Mouse (Mus musculus): ENCODE data around the gene Ggcx. TPM values are rescaled to one million over a fixed set of nuclear protein-coding genes. Genes with fewer than 3 reads are reported as not detected.

Gene Ggcx
- polyA plus RNA-seq (2015; fragmentation: Nextera tagmentation; extraction: Ambion mirVana): 27.7 and 32.1 TPM in 2 replicates

GRCm38 (mm10) chr6:72414076-72414756 is at the start of gene Ggcx:
TSS of gene Ggcx (plus strand) at chr6:72414308.
- H3K27ac ChIP-seq: peak within 1 kb of the TSS; percentile 66
- peak; percentile 93 for ATAC-seq (replicated peaks; ENCODE audit: insufficient number of reproducible peaks, insufficient read depth, low FRiP score, low read depth)
- no peaks in the 10 kb centered on the region for H3K27me3 ChIP-seq
- peaks cover 22% of the 10 kb centered on the region for H3K4me1 ChIP-seq (replicated peaks)
- peak within 1 kb of the TSS; percentile 78 for H3K4me2 ChIP-seq
- peak within 1 kb of the TSS; percentile 87 for H3K9ac ChIP-seq
- WGBS: 1% methylated on average over 33 of the region's 33 CpGs
- peaks cover 16% of the 10 kb centered on the region for H3K36me3 ChIP-seq
- peak within 1 kb of the TSS; percentile 78 for H3K4me3 ChIP-seq
- H3K9me3 ChIP-seq (replicated peaks): no peaks in the 10 kb centered on the region

DNA sequence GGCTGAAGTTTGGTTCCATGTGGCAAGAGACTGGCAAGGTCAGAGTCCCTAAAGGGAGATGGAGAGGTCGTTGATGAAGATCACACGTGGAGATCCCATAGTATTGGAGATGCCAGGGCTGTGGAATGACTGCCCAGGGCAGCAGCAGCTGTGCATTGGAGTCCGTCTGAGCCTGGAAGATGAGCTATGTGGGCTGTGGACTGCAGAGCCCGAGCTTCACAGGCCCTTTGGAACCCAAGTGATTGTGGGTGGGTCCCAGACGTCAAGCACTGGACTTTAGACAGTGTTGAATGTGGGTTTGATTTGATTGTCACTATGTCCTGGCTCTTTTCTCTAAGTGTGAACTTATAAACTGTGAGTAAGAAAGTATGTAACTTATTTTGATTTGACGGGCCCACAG is 49.1 kb upstream of the Ggcx start:
- H3K4me1 ChIP-seq (replicated peaks): peaks cover 28% of the 10 kb centered on the region
- no peak overlapping the region for H3K27ac ChIP-seq
- H3K27me3 ChIP-seq: no peaks in the 10 kb centered on the region
- no peak overlapping the region for H3K4me2 ChIP-seq
- ATAC-seq (replicated peaks; ENCODE audit: insufficient number of reproducible peaks, insufficient read depth, low FRiP score, low read depth): no peak
- no peaks in the 10 kb centered on the region for H3K9me3 ChIP-seq (replicated peaks)
- peaks cover 11% of the 10 kb centered on the region; the same call in 1 of the 2 replicates for H3K36me3 ChIP-seq
- no peak overlapping the region for H3K4me3 ChIP-seq
- WGBS: 69% methylated on average over 6 of the region's 6 CpGs
- no peak overlapping the region for H3K9ac ChIP-seq

DNA sequence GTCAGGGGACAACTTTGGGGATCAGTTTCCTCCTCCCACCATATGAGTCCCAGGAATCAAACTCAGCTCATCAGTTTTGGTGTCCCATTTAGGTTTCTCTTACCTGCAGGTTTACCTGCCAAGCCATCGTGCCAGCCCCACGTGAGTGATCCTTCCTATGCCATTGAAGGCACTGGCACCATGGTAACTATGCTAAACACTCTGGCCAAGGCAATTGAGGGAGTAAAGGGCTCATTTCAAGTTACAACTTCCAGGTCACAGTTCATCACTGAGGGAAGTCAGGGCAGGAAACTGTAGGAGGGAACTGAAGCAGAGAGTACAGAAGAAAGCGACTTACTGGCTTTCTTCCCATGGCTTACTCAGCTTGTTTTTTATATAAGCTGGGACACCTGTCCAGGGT is 47.8 kb upstream of the Ggcx start:
- no peaks in the 10 kb centered on the region for H3K9me3 ChIP-seq (replicated peaks)
- 0 out of 2 replicates have a peak, but pooled peaks cover 4% of the 10 kb centered on the region for H3K36me3 ChIP-seq
- H3K9ac ChIP-seq: no peak overlapping the region
- no peak overlapping the region for H3K4me3 ChIP-seq
- H3K27ac ChIP-seq: no peak overlapping the region
- H3K4me1 ChIP-seq (replicated peaks): peaks cover 25% of the 10 kb centered on the region
- H3K27me3 ChIP-seq: no peaks in the 10 kb centered on the region
- no peak for ATAC-seq (replicated peaks; ENCODE audit: insufficient number of reproducible peaks, insufficient read depth, low FRiP score, low read depth)
- no peak overlapping the region for H3K4me2 ChIP-seq
- WGBS: 57% methylated on average over 3 of the region's 3 CpGs

- no peak within 1 kb of the TSS for H3K9ac ChIP-seq
- no peak within 1 kb of the TSS for H3K4me2 ChIP-seq
- H3K27ac ChIP-seq: no peak within 1 kb of the TSS
- peaks cover 24% of the 10 kb centered on the region for H3K4me1 ChIP-seq (replicated peaks)
- H3K36me3 ChIP-seq: 0 out of 2 replicates have a peak, but pooled peaks cover 4% of the 10 kb centered on the region
- no peak within 1 kb of the TSS for H3K4me3 ChIP-seq
- H3K9me3 ChIP-seq (replicated peaks): no peaks in the 10 kb centered on the region
- ATAC-seq (replicated peaks; ENCODE audit: insufficient number of reproducible peaks, insufficient read depth, low FRiP score, low read depth): no peak
- 70% methylated on average over 4 of the region's 4 CpGs for WGBS
- no peaks in the 10 kb centered on the region for H3K27me3 ChIP-seq
Observed at GRCm38 (mm10) chr6:72366844-72367443, 47.2 kb upstream of the Ggcx start, which contains the start of gene Rnf181. TSS of gene Rnf181 (minus strand) at chr6:72366956.

DNA sequence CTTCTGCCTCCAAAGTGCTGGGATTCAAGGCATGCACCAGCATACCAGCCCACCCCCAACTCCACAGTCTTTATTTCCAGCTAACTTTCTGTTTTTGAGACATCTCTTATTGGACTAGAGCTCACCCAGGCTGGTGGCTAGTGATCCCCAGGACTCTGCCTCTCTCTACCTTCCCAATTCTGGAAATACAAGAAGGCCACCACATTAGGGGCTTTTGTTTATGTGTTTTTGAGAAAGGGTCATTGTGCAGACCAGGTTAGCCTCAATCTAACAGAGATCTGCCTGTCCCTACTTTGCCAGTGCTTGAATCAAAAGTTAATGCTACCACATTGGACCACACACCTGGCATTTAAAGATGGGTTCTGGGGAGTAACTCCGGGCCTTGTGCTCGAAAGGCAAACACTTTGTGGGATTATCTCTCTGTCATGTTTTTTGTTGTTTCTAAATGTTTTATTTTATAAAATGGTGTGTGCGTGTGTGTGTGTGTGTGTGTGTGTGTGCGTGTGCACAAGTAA is 46.6 kb upstream of the Ggcx start:
- Histone ChIP-seq H3K27me3 (no peaks in the 10 kb centered on the region), H3K9me3 (replicated peaks) (no peaks in the 10 kb centered on the region), H3K4me1 (replicated peaks) (peaks cover 24% of the 10 kb centered on the region), H3K36me3 (0 out of 2 replicates have a peak, but pooled peaks cover 4% of the 10 kb centered on the region), H3K27ac (no peak overlapping the region), H3K9ac (no peak overlapping the region), H3K4me3 (no peak overlapping the region), H3K4me2 (no peak overlapping the region)
- WGBS: 68% methylated on average over 4 of the region's 4 CpGs
- no peak for ATAC-seq (replicated peaks; ENCODE audit: insufficient number of reproducible peaks, insufficient read depth, low FRiP score, low read depth)

DNA sequence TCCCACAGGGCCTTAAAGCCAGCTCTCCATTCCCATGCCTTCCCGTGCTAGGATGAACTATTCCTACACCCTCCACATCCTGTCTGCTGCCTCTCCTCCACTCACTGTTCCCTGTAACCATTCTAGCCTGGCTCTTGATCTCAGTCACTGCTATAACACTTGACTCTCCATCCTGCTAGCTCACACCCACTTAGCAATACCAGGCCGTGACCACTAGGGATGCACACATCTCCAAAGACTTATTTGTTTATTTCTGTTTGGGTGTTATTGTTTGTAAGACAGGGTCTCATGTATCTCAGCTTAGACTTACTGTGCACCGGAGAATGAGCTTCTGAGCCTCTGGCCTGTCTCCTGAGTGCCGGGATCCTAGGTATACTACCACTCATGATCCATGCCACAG is 44.6 kb upstream of the Ggcx start:
- Histone ChIP-seq H3K4me2 (no peak overlapping the region), H3K4me1 (replicated peaks) (peaks cover 33% of the 10 kb centered on the region), H3K4me3 (no peak overlapping the region), H3K9me3 (replicated peaks) (no peaks in the 10 kb centered on the region), H3K36me3 (0 out of 2 replicates have a peak, but pooled peaks cover 4% of the 10 kb centered on the region), H3K27me3 (no peaks in the 10 kb centered on the region), H3K9ac (no peak overlapping the region), H3K27ac (peak overlapping the region; percentile 23; the same call in 1 of the 2 replicates)
- ATAC-seq (replicated peaks; ENCODE audit: insufficient number of reproducible peaks, insufficient read depth, low FRiP score, low read depth): no peak
- 70% methylated on average over 4 of the region's 4 CpGs for WGBS

DNA sequence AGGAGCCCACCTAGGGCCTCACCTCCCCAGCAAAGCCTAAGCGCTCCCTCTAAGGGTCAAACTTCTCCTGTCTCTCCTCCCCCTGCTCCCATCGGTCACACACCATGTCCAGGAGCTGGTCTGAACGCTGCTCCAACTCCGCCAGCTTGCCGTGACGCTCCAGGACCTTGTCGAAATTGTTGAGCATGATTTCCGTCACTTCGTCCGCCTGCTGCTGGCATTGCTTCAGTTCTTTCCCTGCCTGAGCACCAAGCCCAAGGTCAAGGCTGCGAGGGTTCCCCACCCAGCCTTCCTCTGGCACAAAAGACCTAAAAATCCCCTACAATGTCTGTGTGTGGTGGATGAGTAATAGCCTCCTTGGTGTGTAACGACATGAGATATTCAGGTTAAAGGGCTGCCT is 44.0 kb upstream of the Ggcx start:
- H3K4me3 ChIP-seq: no peak overlapping the region
- H3K9ac ChIP-seq: no peak overlapping the region

GRCm38 (mm10) chr6:72371147-72371546 is 43.0 kb upstream of the Ggcx start:
- 0 out of 2 replicates have a peak, but pooled peaks cover 4% of the 10 kb centered on the region for H3K36me3 ChIP-seq
- no peak overlapping the region for H3K4me3 ChIP-seq
- no peak overlapping the region for H3K9ac ChIP-seq
- ATAC-seq (replicated peaks; ENCODE audit: insufficient number of reproducible peaks, insufficient read depth, low FRiP score, low read depth): peak; percentile 54; the same call in 1 of the 2 replicates
- no peaks in the 10 kb centered on the region for H3K9me3 ChIP-seq (replicated peaks)
- no peak overlapping the region for H3K4me2 ChIP-seq
- 31% methylated on average over 5 of the region's 5 CpGs for WGBS
- peak overlapping the region; percentile 74 for H3K27ac ChIP-seq
- H3K27me3 ChIP-seq: no peaks in the 10 kb centered on the region
- H3K4me1 ChIP-seq (replicated peaks): peaks cover 33% of the 10 kb centered on the region

More for the DNA sequence above, 44.0 kb upstream of the Ggcx start:
- Histone ChIP-seq H3K36me3 (0 out of 2 replicates have a peak, but pooled peaks cover 4% of the 10 kb centered on the region), H3K9me3 (replicated peaks) (no peaks in the 10 kb centered on the region), H3K4me2 (no peak overlapping the region), H3K27me3 (no peaks in the 10 kb centered on the region), H3K27ac (peak overlapping the region; percentile 74), H3K4me1 (replicated peaks) (peaks cover 33% of the 10 kb centered on the region)
- ATAC-seq (replicated peaks; ENCODE audit: insufficient number of reproducible peaks, insufficient read depth, low FRiP score, low read depth): no peak
- 66% methylated on average over 12 of the region's 12 CpGs for WGBS

- Histone ChIP-seq H3K36me3 (0 out of 2 replicates have a peak, but pooled peaks cover 4% of the 10 kb centered on the region), H3K9ac (no peak overlapping the region), H3K9me3 (replicated peaks) (no peaks in the 10 kb centered on the region), H3K4me1 (replicated peaks) (peaks cover 33% of the 10 kb centered on the region), H3K4me3 (no peak overlapping the region), H3K4me2 (no peak overlapping the region), H3K27me3 (no peaks in the 10 kb centered on the region), H3K27ac (peak overlapping the region; percentile 74)
- WGBS: 28% methylated on average over 1 of the region's 1 CpGs
- ATAC-seq (replicated peaks; ENCODE audit: insufficient number of reproducible peaks, insufficient read depth, low FRiP score, low read depth): no peak
Observed at GRCm38 (mm10) chr6:72371571-72371970, 42.5 kb upstream of the Ggcx start.

DNA sequence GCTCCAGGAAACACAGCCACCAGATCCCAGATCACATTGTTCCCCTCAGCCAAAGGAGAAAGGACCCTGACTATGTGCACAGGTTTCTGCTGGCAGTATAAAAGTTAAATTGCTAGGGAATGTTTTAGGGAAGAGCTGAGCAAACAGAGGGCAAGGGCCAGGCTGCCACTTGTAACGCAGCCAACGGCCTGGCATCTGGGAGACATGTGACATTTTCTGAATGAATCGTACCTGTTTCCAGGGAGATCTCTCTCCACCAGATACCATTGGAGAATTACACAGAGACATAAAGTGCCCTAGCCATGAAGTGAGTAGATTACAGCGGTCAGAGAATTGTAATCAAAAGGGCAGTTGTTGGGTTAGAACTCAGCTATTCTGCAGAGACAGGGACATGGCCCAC is 40.9 kb upstream of the Ggcx start:
- H3K4me3 ChIP-seq: no peak overlapping the region
- H3K36me3 ChIP-seq: 0 out of 2 replicates have a peak, but pooled peaks cover 4% of the 10 kb centered on the region
- no peak overlapping the region for H3K9ac ChIP-seq
- H3K27me3 ChIP-seq: no peaks in the 10 kb centered on the region
- H3K4me1 ChIP-seq (replicated peaks): peaks cover 33% of the 10 kb centered on the region
- no peak for ATAC-seq (replicated peaks; ENCODE audit: insufficient number of reproducible peaks, insufficient read depth, low FRiP score, low read depth)
- H3K4me2 ChIP-seq: no peak overlapping the region
- 67% methylated on average over 4 of the region's 4 CpGs for WGBS
- H3K27ac ChIP-seq: peak overlapping the region; percentile 74; the same call in 1 of the 2 replicates
- no peaks in the 10 kb centered on the region for H3K9me3 ChIP-seq (replicated peaks)

GRCm38 (mm10) chr6:72374206-72374605 is 39.9 kb upstream of the Ggcx start:
- Histone ChIP-seq H3K4me2 (no peak overlapping the region), H3K9ac (no peak overlapping the region), H3K27me3 (no peaks in the 10 kb centered on the region), H3K36me3 (no peaks in the 10 kb centered on the region), H3K4me3 (no peak overlapping the region), H3K9me3 (replicated peaks) (no peaks in the 10 kb centered on the region), H3K4me1 (replicated peaks) (peaks cover 37% of the 10 kb centered on the region), H3K27ac (peak overlapping the region; percentile 74; the same call in 1 of the 2 replicates)
- 50% methylated on average over 7 of the region's 7 CpGs for WGBS
- peak; percentile 67 for ATAC-seq (replicated peaks; ENCODE audit: insufficient number of reproducible peaks, insufficient read depth, low FRiP score, low read depth)

Data from heart, embryonic 15.5 days (tissue).